Mouse (Mus musculus): ENCODE measurements around the gene Zbtb38. TPM values are rescaled to one million over a fixed set of nuclear protein-coding genes. Genes with fewer than 3 reads are reported as not detected.

The Zbtb38 gene
- polyA plus RNA-seq, 1 experiment = 10.0 TPM

GRCm38 (mm10) chr9:96672466-96672865 lies 80.2 kb downstream of the Zbtb38 start:
- Histone ChIP-seq H3K36me3 (ENCODE audit: control insufficient read depth, insufficient read depth) (no peaks in the 10 kb centered on the region), H3K79me3 (ENCODE audit: low read depth) (no peaks in the 10 kb centered on the region), H3K27me3 (ENCODE audit: control insufficient read depth, insufficient read depth, insufficient read length) (no peaks in the 10 kb centered on the region), H3ac (ENCODE audit: control insufficient read depth, insufficient read length, low read depth) (no peak overlapping the region), H3K4me3 (ENCODE audit: insufficient read depth, poor library complexity, severe bottlenecking) (no peak overlapping the region), H3K79me2 (ENCODE audit: control insufficient read depth, insufficient read depth) (no peaks in the 10 kb centered on the region)
- TF ChIP-seq MAX (IDR thresholded peaks at IDR 0.05) = no peak
- TF ChIP-seq USF1 (IDR thresholded peaks at IDR 0.05; ENCODE audit: low read depth) = no peak
- no peak for TF ChIP-seq MYOG (IDR thresholded peaks at IDR 0.05; ENCODE audit: control insufficient read depth, extremely low read depth, insufficient read length)
- no peak for TF ChIP-seq CTCF (IDR thresholded peaks at IDR 0.05; ENCODE audit: control insufficient read depth, insufficient read depth, insufficient read length)
- TF ChIP-seq MYOD1 (IDR thresholded peaks at IDR 0.05; ENCODE audit: control insufficient read depth, insufficient read length, low read depth) = no peak
- no peak for TF ChIP-seq CEBPB (IDR thresholded peaks at IDR 0.05; ENCODE audit: low read depth)
- no peak for TF ChIP-seq FOSL1 (IDR thresholded peaks at IDR 0.05; ENCODE audit: insufficient read depth, low read length, poor library complexity, severe bottlenecking)

- TF ChIP-seq MYOD1 (IDR thresholded peaks at IDR 0.05; ENCODE audit: control insufficient read depth, insufficient read length, low read depth) (no peak), MYOG (IDR thresholded peaks at IDR 0.05; ENCODE audit: control insufficient read depth, extremely low read depth, insufficient read length) (no peak), USF1 (IDR thresholded peaks at IDR 0.05; ENCODE audit: low read depth) (no peak), CTCF (IDR thresholded peaks at IDR 0.05; ENCODE audit: control insufficient read depth, insufficient read depth, insufficient read length) (no peak), CEBPB (IDR thresholded peaks at IDR 0.05; ENCODE audit: low read depth) (no peak)
- H3K4me3 ChIP-seq (ENCODE audit: insufficient read depth, poor library complexity, severe bottlenecking) = no peak overlapping the region
- H3K36me3 ChIP-seq (ENCODE audit: control insufficient read depth, insufficient read depth) = no peaks in the 10 kb centered on the region
- no peak overlapping the region for H3ac ChIP-seq (ENCODE audit: control insufficient read depth, insufficient read length, low read depth)
- H3K79me3 ChIP-seq (ENCODE audit: low read depth) = no peaks in the 10 kb centered on the region
- H3K27me3 ChIP-seq (ENCODE audit: control insufficient read depth, insufficient read depth, insufficient read length) = no peaks in the 10 kb centered on the region
- H3K79me2 ChIP-seq (ENCODE audit: control insufficient read depth, insufficient read depth) = no peaks in the 10 kb centered on the region
Measured at GRCm38 (mm10) chr9:96671249-96671648, 81.4 kb downstream of the Zbtb38 start.

DNA sequence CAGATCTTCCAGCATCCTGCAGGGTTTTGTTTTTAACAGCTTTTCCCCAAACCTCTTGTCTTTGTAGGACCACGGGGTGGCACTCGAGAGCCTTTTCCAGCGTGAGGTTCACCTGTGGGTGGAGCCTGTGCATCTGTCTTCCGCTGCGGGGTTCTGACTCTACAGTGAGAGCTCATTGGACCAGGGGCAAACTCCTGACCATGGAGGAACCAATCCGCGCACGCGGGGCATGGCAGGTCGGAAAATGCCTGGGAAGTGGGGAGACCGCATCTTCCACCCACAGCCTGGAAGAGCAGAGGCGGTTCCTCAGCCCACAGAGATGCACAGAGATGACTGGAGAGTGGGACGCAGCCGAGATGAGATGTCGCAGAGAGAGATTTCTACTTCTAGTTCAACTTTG lies 82.8 kb downstream of the Zbtb38 start:
- Histone ChIP-seq H3K79me3 (ENCODE audit: low read depth) (no peaks in the 10 kb centered on the region), H3K36me3 (ENCODE audit: control insufficient read depth, insufficient read depth) (no peaks in the 10 kb centered on the region), H3K79me2 (ENCODE audit: control insufficient read depth, insufficient read depth) (no peaks in the 10 kb centered on the region), H3ac (ENCODE audit: control insufficient read depth, insufficient read length, low read depth) (no peak overlapping the region), H3K4me3 (ENCODE audit: insufficient read depth, poor library complexity, severe bottlenecking) (no peak overlapping the region), H3K27me3 (ENCODE audit: control insufficient read depth, insufficient read depth, insufficient read length) (no peaks in the 10 kb centered on the region)
- peak; percentile 40 for TF ChIP-seq USF1 (IDR thresholded peaks at IDR 0.05; ENCODE audit: low read depth)
- TF ChIP-seq CEBPB (IDR thresholded peaks at IDR 0.05; ENCODE audit: low read depth) = no peak
- TF ChIP-seq FOSL1 (IDR thresholded peaks at IDR 0.05; ENCODE audit: insufficient read depth, low read length, poor library complexity, severe bottlenecking) = no peak
- peak; percentile 44 for TF ChIP-seq MYOD1 (IDR thresholded peaks at IDR 0.05; ENCODE audit: control insufficient read depth, insufficient read length, low read depth)
- TF ChIP-seq CTCF (IDR thresholded peaks at IDR 0.05; ENCODE audit: control insufficient read depth, insufficient read depth, insufficient read length) = no peak
- TF ChIP-seq MAX (IDR thresholded peaks at IDR 0.05) = no peak
- TF ChIP-seq MYOG (IDR thresholded peaks at IDR 0.05; ENCODE audit: control insufficient read depth, extremely low read depth, insufficient read length) = no peak

DNA sequence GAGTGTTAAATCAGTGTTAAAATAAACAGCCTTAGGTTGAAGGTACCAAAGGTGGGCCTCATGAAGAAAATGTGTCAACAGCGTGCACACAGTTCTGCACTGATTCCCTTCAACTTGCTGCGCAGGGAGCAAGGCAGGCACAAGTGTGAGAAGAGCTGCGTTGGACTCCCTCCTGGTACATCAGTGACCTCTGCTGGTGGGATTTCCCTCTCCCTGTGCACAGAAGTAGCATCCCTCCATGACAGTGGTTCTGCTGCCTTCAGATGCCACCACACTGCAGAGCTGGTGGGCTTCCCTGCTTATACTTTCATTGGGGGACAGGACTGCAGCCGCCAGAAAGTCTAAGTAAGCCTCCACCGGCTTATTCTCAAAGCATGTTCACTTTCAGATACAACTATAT lies 84.0 kb downstream of the Zbtb38 start:
- H3K4me3 ChIP-seq (ENCODE audit: insufficient read depth, poor library complexity, severe bottlenecking) = no peak overlapping the region
- no peaks in the 10 kb centered on the region for H3K79me3 ChIP-seq (ENCODE audit: low read depth)
- no peaks in the 10 kb centered on the region for H3K79me2 ChIP-seq (ENCODE audit: control insufficient read depth, insufficient read depth)
- no peaks in the 10 kb centered on the region for H3K36me3 ChIP-seq (ENCODE audit: control insufficient read depth, insufficient read depth)
- no peak for TF ChIP-seq CEBPB (IDR thresholded peaks at IDR 0.05; ENCODE audit: low read depth)
- peak; percentile 93 for TF ChIP-seq CTCF (IDR thresholded peaks at IDR 0.05; ENCODE audit: control insufficient read depth, insufficient read depth, insufficient read length)
- TF ChIP-seq MAX (IDR thresholded peaks at IDR 0.05) = no peak
- TF ChIP-seq MYOD1 (IDR thresholded peaks at IDR 0.05; ENCODE audit: control insufficient read depth, insufficient read length, low read depth) = no peak
- H3K27me3 ChIP-seq (ENCODE audit: control insufficient read depth, insufficient read depth, insufficient read length) = no peaks in the 10 kb centered on the region
- no peak overlapping the region for H3ac ChIP-seq (ENCODE audit: control insufficient read depth, insufficient read length, low read depth)

DNA sequence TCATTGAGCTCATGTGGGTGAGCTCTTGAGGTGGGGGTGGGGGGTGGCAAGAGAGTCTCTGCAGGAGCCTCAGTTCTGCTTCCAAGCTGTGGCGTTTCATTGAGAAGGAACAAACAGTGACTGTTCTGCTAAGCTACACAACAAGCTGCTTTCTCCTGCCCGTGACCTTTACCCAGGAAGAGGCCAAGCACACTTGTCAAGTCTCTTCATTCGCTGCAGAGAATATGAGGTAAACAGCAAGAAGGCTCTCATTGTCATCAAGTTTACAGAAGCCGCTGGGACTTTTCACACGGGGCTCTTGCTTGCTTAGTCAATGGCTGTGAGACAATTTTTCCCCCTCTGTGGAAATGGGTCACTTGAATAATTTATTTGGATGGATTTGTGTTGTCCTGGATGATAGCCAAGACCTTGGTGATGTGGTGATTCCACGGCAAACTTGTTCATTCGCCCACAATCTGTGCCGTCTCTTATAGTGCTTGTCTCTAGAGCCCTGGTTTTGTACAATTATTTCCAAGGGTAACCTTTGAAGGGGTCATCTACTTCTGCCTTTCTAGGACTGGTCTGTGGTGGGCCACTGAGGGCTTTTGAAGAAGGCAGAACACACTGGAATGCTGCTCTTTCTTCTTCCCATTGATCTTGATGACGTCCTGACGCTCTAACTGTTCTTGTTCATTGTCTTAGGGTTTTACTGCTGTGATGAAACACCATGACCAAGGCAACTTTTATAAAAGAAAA lies 92.0 kb downstream of the Zbtb38 start:
- Histone ChIP-seq H3K27me3 (ENCODE audit: control insufficient read depth, insufficient read depth, insufficient read length) (no peaks in the 10 kb centered on the region), H3ac (ENCODE audit: control insufficient read depth, insufficient read length, low read depth) (no peak overlapping the region), H3K36me3 (ENCODE audit: control insufficient read depth, insufficient read depth) (no peaks in the 10 kb centered on the region), H3K79me2 (ENCODE audit: control insufficient read depth, insufficient read depth) (no peaks in the 10 kb centered on the region), H3K4me3 (ENCODE audit: insufficient read depth, poor library complexity, severe bottlenecking) (no peak overlapping the region), H3K79me3 (ENCODE audit: low read depth) (no peaks in the 10 kb centered on the region)
- no peak for TF ChIP-seq USF1 (IDR thresholded peaks at IDR 0.05; ENCODE audit: low read depth)
- TF ChIP-seq FOSL1 (IDR thresholded peaks at IDR 0.05; ENCODE audit: insufficient read depth, low read length, poor library complexity, severe bottlenecking) = no peak
- no peak for TF ChIP-seq CEBPB (IDR thresholded peaks at IDR 0.05; ENCODE audit: low read depth)
- TF ChIP-seq MYOG (IDR thresholded peaks at IDR 0.05; ENCODE audit: control insufficient read depth, extremely low read depth, insufficient read length) = no peak
- no peak for TF ChIP-seq CTCF (IDR thresholded peaks at IDR 0.05; ENCODE audit: control insufficient read depth, insufficient read depth, insufficient read length)
- TF ChIP-seq MYOD1 (IDR thresholded peaks at IDR 0.05; ENCODE audit: control insufficient read depth, insufficient read length, low read depth) = no peak
- TF ChIP-seq MAX (IDR thresholded peaks at IDR 0.05) = no peak

DNA sequence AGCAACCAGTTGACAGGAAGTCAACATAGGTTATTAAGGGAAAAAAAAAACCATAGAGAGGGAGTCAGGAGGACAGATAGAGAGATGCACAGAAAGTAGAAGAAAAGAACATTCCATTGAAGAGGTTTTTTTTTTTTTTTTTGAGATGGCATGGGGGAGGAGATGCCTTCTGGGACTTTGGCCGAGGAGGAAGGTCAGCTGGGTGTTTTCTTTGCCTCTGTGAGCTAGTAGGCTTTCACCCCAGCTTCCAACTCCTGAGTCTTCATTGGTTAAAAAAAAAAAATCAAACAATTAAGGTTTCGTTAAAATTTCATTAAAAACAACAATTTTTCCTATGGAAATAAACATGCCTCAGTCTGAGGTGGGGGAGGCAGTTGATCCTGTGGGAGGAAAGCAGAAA lies 92.8 kb downstream of the Zbtb38 start:
- Histone ChIP-seq H3K79me2 (ENCODE audit: control insufficient read depth, insufficient read depth) (no peaks in the 10 kb centered on the region), H3K36me3 (ENCODE audit: control insufficient read depth, insufficient read depth) (no peaks in the 10 kb centered on the region), H3K4me3 (ENCODE audit: insufficient read depth, poor library complexity, severe bottlenecking) (no peak overlapping the region), H3K27me3 (ENCODE audit: control insufficient read depth, insufficient read depth, insufficient read length) (no peaks in the 10 kb centered on the region), H3K79me3 (ENCODE audit: low read depth) (no peaks in the 10 kb centered on the region), H3ac (ENCODE audit: control insufficient read depth, insufficient read length, low read depth) (no peak overlapping the region)
- TF ChIP-seq CEBPB (IDR thresholded peaks at IDR 0.05; ENCODE audit: low read depth) = no peak
- TF ChIP-seq MAX (IDR thresholded peaks at IDR 0.05) = no peak
- no peak for TF ChIP-seq USF1 (IDR thresholded peaks at IDR 0.05; ENCODE audit: low read depth)
- TF ChIP-seq CTCF (IDR thresholded peaks at IDR 0.05; ENCODE audit: control insufficient read depth, insufficient read depth, insufficient read length) = no peak
- TF ChIP-seq MYOD1 (IDR thresholded peaks at IDR 0.05; ENCODE audit: control insufficient read depth, insufficient read length, low read depth) = no peak
- TF ChIP-seq FOSL1 (IDR thresholded peaks at IDR 0.05; ENCODE audit: insufficient read depth, low read length, poor library complexity, severe bottlenecking) = no peak
- TF ChIP-seq MYOG (IDR thresholded peaks at IDR 0.05; ENCODE audit: control insufficient read depth, extremely low read depth, insufficient read length) = no peak
